Mouse (Mus musculus): ENCODE measurements around the gene E130114P18Rik. TPM values are rescaled to one million over a fixed set of nuclear protein-coding genes. Genes with fewer than 3 reads are reported as not detected.

The E130114P18Rik gene
- polyA plus RNA-seq, 1 experiment from 2014 or later, result 0.72 TPM

- Histone ChIP-seq H3K9ac (ENCODE audit: low read depth, low read length) (peak overlapping the region; percentile 74), H3K27ac (ENCODE audit: low read depth, low read length) (no peak overlapping the region), H3K9me3 (replicated peaks; ENCODE audit: control insufficient read depth, low read length) (no peaks in the 10 kb centered on the region), H3K4me1 (ENCODE audit: control insufficient read depth, insufficient read depth, low read length) (no peaks in the 10 kb centered on the region), H3K27me3 (ENCODE audit: control insufficient read depth, insufficient read depth, low read length) (no peaks in the 10 kb centered on the region), H3K36me3 (ENCODE audit: control insufficient read depth, insufficient read depth, low read length) (no peaks in the 10 kb centered on the region), H3K4me2 (peak overlapping the region; percentile 89), H3K4me3 (ENCODE audit: low read depth, low read length) (peak overlapping the region; percentile 52)
- no peak for ATAC-seq (replicated peaks; ENCODE audit: insufficient number of reproducible peaks, low FRiP score, low TSS enrichment)
- WGBS (ENCODE audit: insufficient replicate concordance), result 6% methylated on average over 19 of the region's 19 CpGs
Measured at GRCm38 (mm10) chr4:97746106-97746900, 31.6 kb downstream of the E130114P18Rik start.

DNA sequence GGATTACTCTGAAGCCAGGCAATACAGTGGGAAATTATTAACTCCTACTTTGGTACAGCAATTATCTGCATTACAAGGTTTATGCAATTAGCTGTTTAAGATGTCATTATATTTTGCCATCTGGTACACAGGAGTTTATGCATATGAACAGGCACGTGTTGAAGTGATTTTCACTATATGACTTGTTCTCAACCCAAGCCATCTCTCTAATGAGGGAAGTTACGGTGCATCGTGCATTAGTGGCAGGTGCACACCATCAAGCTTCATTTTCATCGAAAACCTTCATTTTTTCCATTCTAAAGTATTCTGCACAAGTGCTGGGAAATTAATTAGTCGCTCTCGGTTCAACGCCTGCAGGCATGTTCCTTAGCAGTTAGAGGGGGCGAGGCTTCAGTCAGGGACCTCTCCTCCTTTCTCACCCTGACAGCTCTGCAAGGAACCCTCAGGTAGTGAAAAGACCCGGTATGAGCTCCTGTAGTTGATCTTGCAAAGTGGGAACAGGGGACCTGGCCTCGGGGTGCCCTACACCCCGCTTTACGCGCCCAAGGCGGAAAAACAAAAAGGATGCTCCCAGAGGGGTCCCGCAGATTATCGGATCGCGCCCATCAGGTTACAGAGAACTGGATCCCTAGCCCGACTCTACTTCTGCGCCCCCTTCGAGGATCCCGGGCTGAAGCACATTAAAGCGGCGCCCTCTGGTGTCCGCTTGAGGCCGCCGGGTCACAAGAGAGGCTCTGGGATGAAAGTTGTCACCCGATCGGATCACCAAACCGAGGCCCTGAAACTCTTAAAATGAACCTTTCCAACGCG, 32.4 kb downstream of the E130114P18Rik start:
- 8% methylated on average over 32 of the region's 32 CpGs for WGBS (ENCODE audit: insufficient replicate concordance)
- Histone ChIP-seq H3K36me3 (ENCODE audit: control insufficient read depth, insufficient read depth, low read length) (no peaks in the 10 kb centered on the region), H3K27me3 (ENCODE audit: control insufficient read depth, insufficient read depth, low read length) (no peaks in the 10 kb centered on the region), H3K27ac (ENCODE audit: low read depth, low read length) (no peak overlapping the region), H3K4me1 (ENCODE audit: control insufficient read depth, insufficient read depth, low read length) (no peaks in the 10 kb centered on the region), H3K9me3 (replicated peaks; ENCODE audit: control insufficient read depth, low read length) (no peaks in the 10 kb centered on the region), H3K4me3 (ENCODE audit: low read depth, low read length) (peak overlapping the region; percentile 52), H3K4me2 (peak overlapping the region; percentile 89), H3K9ac (ENCODE audit: low read depth, low read length) (peak overlapping the region; percentile 74)
- ATAC-seq (replicated peaks; ENCODE audit: insufficient number of reproducible peaks, low FRiP score, low TSS enrichment), result peak; percentile 67; the same call in 1 of the 2 replicates

- Histone ChIP-seq H3K27ac (ENCODE audit: low read depth, low read length) (no peak overlapping the region), H3K4me3 (ENCODE audit: low read depth, low read length) (no peak overlapping the region), H3K9me3 (replicated peaks; ENCODE audit: control insufficient read depth, low read length) (no peaks in the 10 kb centered on the region), H3K4me1 (ENCODE audit: control insufficient read depth, insufficient read depth, low read length) (no peaks in the 10 kb centered on the region), H3K36me3 (ENCODE audit: control insufficient read depth, insufficient read depth, low read length) (no peaks in the 10 kb centered on the region), H3K27me3 (ENCODE audit: control insufficient read depth, insufficient read depth, low read length) (no peaks in the 10 kb centered on the region), H3K4me2 (no peak overlapping the region), H3K9ac (ENCODE audit: low read depth, low read length) (no peak overlapping the region)
- ATAC-seq (replicated peaks; ENCODE audit: insufficient number of reproducible peaks, low FRiP score, low TSS enrichment), result no peak
- WGBS (ENCODE audit: insufficient replicate concordance), result 61% methylated on average over 5 of the region's 5 CpGs
Measured at GRCm38 (mm10) chr4:97743932-97744331, 33.9 kb downstream of the E130114P18Rik start.

- H3K27ac ChIP-seq (ENCODE audit: low read depth, low read length), result no peak overlapping the region
- no peak overlapping the region for H3K4me3 ChIP-seq (ENCODE audit: low read depth, low read length)
- WGBS (ENCODE audit: insufficient replicate concordance), result 49% methylated on average over 1 of the region's 1 CpGs
- no peak for ATAC-seq (replicated peaks; ENCODE audit: insufficient number of reproducible peaks, low FRiP score, low TSS enrichment)
- H3K27me3 ChIP-seq (ENCODE audit: control insufficient read depth, insufficient read depth, low read length), result no peaks in the 10 kb centered on the region
- no peaks in the 10 kb centered on the region for H3K4me1 ChIP-seq (ENCODE audit: control insufficient read depth, insufficient read depth, low read length)
- H3K9me3 ChIP-seq (replicated peaks; ENCODE audit: control insufficient read depth, low read length), result no peaks in the 10 kb centered on the region
- H3K9ac ChIP-seq (ENCODE audit: low read depth, low read length), result no peak overlapping the region
- no peaks in the 10 kb centered on the region for H3K36me3 ChIP-seq (ENCODE audit: control insufficient read depth, insufficient read depth, low read length)
- no peak overlapping the region for H3K4me2 ChIP-seq
Measured at GRCm38 (mm10) chr4:97733392-97733791, 44.5 kb downstream of the E130114P18Rik start.

DNA sequence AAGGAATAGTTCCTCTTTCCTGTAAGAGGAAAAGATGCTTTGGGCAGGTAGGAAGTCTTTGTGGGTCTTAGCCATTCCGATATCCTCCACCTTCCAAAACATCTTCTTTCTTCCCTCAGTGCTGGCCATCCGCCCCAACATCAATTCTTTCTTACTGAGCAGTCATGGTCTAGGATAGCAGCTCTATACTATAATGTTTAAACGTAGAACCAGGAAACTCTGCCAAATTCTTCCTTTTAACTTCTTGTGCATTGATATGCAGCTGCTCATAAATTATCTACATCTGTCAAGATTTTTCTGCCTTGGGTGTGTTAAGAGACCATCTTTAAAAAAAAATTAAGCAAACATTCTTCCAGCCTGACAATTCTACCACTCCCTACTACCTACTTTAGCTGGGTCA, 47.5 kb downstream of the E130114P18Rik start:
- Histone ChIP-seq H3K4me2 (no peak overlapping the region), H3K4me1 (ENCODE audit: control insufficient read depth, insufficient read depth, low read length) (no peaks in the 10 kb centered on the region), H3K4me3 (ENCODE audit: low read depth, low read length) (no peak overlapping the region), H3K36me3 (ENCODE audit: control insufficient read depth, insufficient read depth, low read length) (no peaks in the 10 kb centered on the region), H3K27me3 (ENCODE audit: control insufficient read depth, insufficient read depth, low read length) (no peaks in the 10 kb centered on the region), H3K27ac (ENCODE audit: low read depth, low read length) (no peak overlapping the region), H3K9me3 (replicated peaks; ENCODE audit: control insufficient read depth, low read length) (no peaks in the 10 kb centered on the region), H3K9ac (ENCODE audit: low read depth, low read length) (no peak overlapping the region)
- WGBS (ENCODE audit: insufficient replicate concordance), result 75% methylated on average over 3 of the region's 3 CpGs
- no peak for ATAC-seq (replicated peaks; ENCODE audit: insufficient number of reproducible peaks, low FRiP score, low TSS enrichment)

GRCm38 (mm10) chr4:97729999-97730398, 47.9 kb downstream of the E130114P18Rik start:
- H3K9me3 ChIP-seq (replicated peaks; ENCODE audit: control insufficient read depth, low read length), result no peaks in the 10 kb centered on the region
- H3K9ac ChIP-seq (ENCODE audit: low read depth, low read length), result no peak overlapping the region
- no peak for ATAC-seq (replicated peaks; ENCODE audit: insufficient number of reproducible peaks, low FRiP score, low TSS enrichment)
- H3K4me2 ChIP-seq, result no peak overlapping the region
- H3K36me3 ChIP-seq (ENCODE audit: control insufficient read depth, insufficient read depth, low read length), result no peaks in the 10 kb centered on the region
- H3K4me3 ChIP-seq (ENCODE audit: low read depth, low read length), result no peak overlapping the region
- no peaks in the 10 kb centered on the region for H3K27me3 ChIP-seq (ENCODE audit: control insufficient read depth, insufficient read depth, low read length)
- no peak overlapping the region for H3K27ac ChIP-seq (ENCODE audit: low read depth, low read length)
- 81% methylated on average over 6 of the region's 6 CpGs for WGBS (ENCODE audit: insufficient replicate concordance)
- no peaks in the 10 kb centered on the region for H3K4me1 ChIP-seq (ENCODE audit: control insufficient read depth, insufficient read depth, low read length)

GRCm38 (mm10) chr4:97728520-97728919, 49.4 kb downstream of the E130114P18Rik start:
- ATAC-seq (replicated peaks; ENCODE audit: insufficient number of reproducible peaks, low FRiP score, low TSS enrichment), result peak; percentile 76; the same call in 1 of the 2 replicates
- no peak overlapping the region for H3K27ac ChIP-seq (ENCODE audit: low read depth, low read length)
- H3K4me1 ChIP-seq (ENCODE audit: control insufficient read depth, insufficient read depth, low read length), result no peaks in the 10 kb centered on the region
- no peak overlapping the region for H3K4me2 ChIP-seq
- H3K9ac ChIP-seq (ENCODE audit: low read depth, low read length), result no peak overlapping the region
- H3K36me3 ChIP-seq (ENCODE audit: control insufficient read depth, insufficient read depth, low read length), result no peaks in the 10 kb centered on the region
- no peak overlapping the region for H3K4me3 ChIP-seq (ENCODE audit: low read depth, low read length)
- no peaks in the 10 kb centered on the region for H3K9me3 ChIP-seq (replicated peaks; ENCODE audit: control insufficient read depth, low read length)
- H3K27me3 ChIP-seq (ENCODE audit: control insufficient read depth, insufficient read depth, low read length), result no peaks in the 10 kb centered on the region
- 81% methylated on average over 4 of the region's 4 CpGs for WGBS (ENCODE audit: insufficient replicate concordance)

DNA sequence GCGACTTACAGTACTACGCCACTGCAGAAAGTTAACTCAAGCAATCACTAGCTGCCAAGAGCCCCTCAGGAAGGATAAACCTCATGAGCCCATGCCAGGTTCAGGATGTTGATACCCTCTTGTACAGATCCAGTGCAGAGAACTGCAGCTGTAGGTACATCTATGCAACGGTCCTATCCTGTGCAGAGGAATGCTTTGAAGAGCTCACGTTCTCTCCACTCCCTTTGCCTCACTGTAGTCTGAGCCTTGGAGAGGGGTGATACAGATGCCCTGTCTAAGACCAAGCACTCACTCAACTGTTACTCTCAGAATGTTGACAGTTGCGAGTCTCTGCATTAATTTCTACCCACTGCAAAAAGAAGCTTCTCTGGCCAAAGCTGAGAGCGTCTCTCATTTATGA, 54.5 kb downstream of the E130114P18Rik start:
- no peaks in the 10 kb centered on the region for H3K9me3 ChIP-seq (replicated peaks; ENCODE audit: control insufficient read depth, low read length)
- no peak overlapping the region for H3K27ac ChIP-seq (ENCODE audit: low read depth, low read length)
- no peak for ATAC-seq (replicated peaks; ENCODE audit: insufficient number of reproducible peaks, low FRiP score, low TSS enrichment)
- H3K4me2 ChIP-seq, result no peak overlapping the region
- no peaks in the 10 kb centered on the region for H3K27me3 ChIP-seq (ENCODE audit: control insufficient read depth, insufficient read depth, low read length)
- no peaks in the 10 kb centered on the region for H3K4me1 ChIP-seq (ENCODE audit: control insufficient read depth, insufficient read depth, low read length)
- no peaks in the 10 kb centered on the region for H3K36me3 ChIP-seq (ENCODE audit: control insufficient read depth, insufficient read depth, low read length)
- no peak overlapping the region for H3K4me3 ChIP-seq (ENCODE audit: low read depth, low read length)
- H3K9ac ChIP-seq (ENCODE audit: low read depth, low read length), result no peak overlapping the region
- WGBS (ENCODE audit: insufficient replicate concordance), result 81% methylated on average over 6 of the region's 6 CpGs

Measured in heart, embryonic 11.5 days (tissue).